Mouse (Mus musculus): ENCODE measurements around the gene Sh2d3c. TPM values are rescaled to one million over a fixed set of nuclear protein-coding genes. Genes with fewer than 3 reads are reported as not detected.
A peak's percentile ranks its signal among the peaks of the same experiment; 100 is the strongest.

Sh2d3c gene
- polyA plus RNA-seq, 1 experiment from 2014 or later = 37.8 TPM

- no peaks in the 10 kb centered on the region for H3K9me3 ChIP-seq
- H3K4me3 ChIP-seq (replicated peaks) = no peak within 1 kb of the TSS
- no peaks in the 10 kb centered on the region for H3K27me3 ChIP-seq
- H3K4me2 ChIP-seq (replicated peaks) = no peak within 1 kb of the TSS
- H3K9ac ChIP-seq (replicated peaks) = no peak within 1 kb of the TSS
- H3K4me1 ChIP-seq (replicated peaks) = peaks cover 3% of the 10 kb centered on the region; the same call in 1 of the 2 replicates
- H3K27ac ChIP-seq = no peak within 1 kb of the TSS
- H3K36me3 ChIP-seq = peaks cover 10% of the 10 kb centered on the region
- no peak for ATAC-seq
- WGBS = 63% methylated on average over 4 of the region's 4 CpGs
Observed at GRCm38 (mm10) chr2:32784048-32784681, 63.3 kb downstream of the Sh2d3c start, which contains the start of gene Cfap157. Gene Cfap157, minus strand, starts transcription at chr2:32784428.

DNA sequence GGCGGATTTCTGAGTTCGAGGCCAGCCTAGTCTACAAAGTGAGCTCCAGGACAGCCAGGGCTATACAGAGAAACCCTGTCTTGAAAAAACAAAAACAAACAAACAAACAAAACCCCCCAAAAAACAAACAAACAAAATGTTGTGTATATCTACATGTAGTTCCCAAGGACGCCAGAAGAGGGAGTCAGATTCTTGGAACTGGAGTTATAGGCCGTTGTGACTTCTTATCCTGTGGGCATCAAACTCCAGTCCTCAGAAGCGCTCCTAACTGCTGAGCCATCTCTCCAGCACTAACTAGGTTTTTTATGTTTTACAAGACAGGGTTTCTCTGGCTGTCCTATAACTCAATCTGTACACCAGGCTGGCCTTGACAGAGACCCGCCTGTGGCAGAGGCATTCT is 66.3 kb downstream of the Sh2d3c start:
- Histone ChIP-seq H3K4me2 (replicated peaks) (no peak overlapping the region), H3K9me3 (no peaks in the 10 kb centered on the region), H3K36me3 (peaks cover 33% of the 10 kb centered on the region), H3K9ac (replicated peaks) (no peak overlapping the region), H3K27ac (no peak overlapping the region), H3K4me1 (replicated peaks) (peaks cover 3% of the 10 kb centered on the region; the same call in 1 of the 2 replicates), H3K27me3 (no peaks in the 10 kb centered on the region), H3K4me3 (replicated peaks) (no peak overlapping the region)
- no peak for ATAC-seq
- 61% methylated on average over 6 of the region's 6 CpGs for WGBS

GRCm38 (mm10) chr2:32788581-32788980 is 67.7 kb downstream of the Sh2d3c start:
- 80% methylated on average over 2 of the region's 2 CpGs for WGBS
- Histone ChIP-seq H3K4me2 (replicated peaks) (no peak overlapping the region), H3K4me1 (replicated peaks) (peaks cover 3% of the 10 kb centered on the region; the same call in 1 of the 2 replicates), H3K4me3 (replicated peaks) (no peak overlapping the region), H3K9me3 (no peaks in the 10 kb centered on the region), H3K36me3 (peaks cover 46% of the 10 kb centered on the region), H3K27me3 (no peaks in the 10 kb centered on the region), H3K9ac (replicated peaks) (no peak overlapping the region), H3K27ac (no peak overlapping the region)
- no peak for ATAC-seq

DNA sequence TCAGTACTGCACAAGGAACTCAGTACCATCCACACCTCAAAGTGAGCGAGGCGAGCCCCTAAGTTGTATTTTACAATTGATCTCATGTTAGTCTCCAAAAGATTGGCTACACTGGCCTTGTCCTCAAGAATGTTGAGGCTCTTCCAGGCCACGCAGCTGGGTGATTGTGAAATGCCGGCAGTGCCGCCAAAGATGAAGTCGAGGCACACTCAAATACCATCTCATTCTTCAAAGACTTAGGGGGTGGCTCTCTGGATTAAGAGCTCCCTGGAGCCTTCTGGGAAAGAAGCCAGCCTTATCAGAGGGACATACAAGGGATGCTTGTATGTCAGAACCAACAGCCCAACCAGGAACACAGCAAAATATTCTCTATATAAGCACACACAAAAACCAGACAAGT is 70.4 kb downstream of the Sh2d3c start:
- Histone ChIP-seq H3K4me3 (replicated peaks) (no peak overlapping the region), H3K27me3 (no peaks in the 10 kb centered on the region), H3K27ac (no peak overlapping the region), H3K9ac (replicated peaks) (no peak overlapping the region), H3K9me3 (no peaks in the 10 kb centered on the region), H3K4me2 (replicated peaks) (no peak overlapping the region), H3K4me1 (replicated peaks) (no peaks in the 10 kb centered on the region), H3K36me3 (peaks cover 72% of the 10 kb centered on the region)
- ATAC-seq = no peak
- 79% methylated on average over 6 of the region's 6 CpGs for WGBS

- Histone ChIP-seq H3K36me3 (peaks cover 97% of the 10 kb centered on the region), H3K27ac (no peak overlapping the region), H3K9me3 (no peaks in the 10 kb centered on the region), H3K4me1 (replicated peaks) (no peaks in the 10 kb centered on the region), H3K9ac (replicated peaks) (no peak overlapping the region), H3K4me3 (replicated peaks) (no peak overlapping the region), H3K4me2 (replicated peaks) (no peak overlapping the region), H3K27me3 (no peaks in the 10 kb centered on the region)
- no peak for ATAC-seq
- WGBS = 80% methylated on average over 13 of the region's 13 CpGs
Observed at GRCm38 (mm10) chr2:32795748-32796418, 75.0 kb downstream of the Sh2d3c start.

DNA sequence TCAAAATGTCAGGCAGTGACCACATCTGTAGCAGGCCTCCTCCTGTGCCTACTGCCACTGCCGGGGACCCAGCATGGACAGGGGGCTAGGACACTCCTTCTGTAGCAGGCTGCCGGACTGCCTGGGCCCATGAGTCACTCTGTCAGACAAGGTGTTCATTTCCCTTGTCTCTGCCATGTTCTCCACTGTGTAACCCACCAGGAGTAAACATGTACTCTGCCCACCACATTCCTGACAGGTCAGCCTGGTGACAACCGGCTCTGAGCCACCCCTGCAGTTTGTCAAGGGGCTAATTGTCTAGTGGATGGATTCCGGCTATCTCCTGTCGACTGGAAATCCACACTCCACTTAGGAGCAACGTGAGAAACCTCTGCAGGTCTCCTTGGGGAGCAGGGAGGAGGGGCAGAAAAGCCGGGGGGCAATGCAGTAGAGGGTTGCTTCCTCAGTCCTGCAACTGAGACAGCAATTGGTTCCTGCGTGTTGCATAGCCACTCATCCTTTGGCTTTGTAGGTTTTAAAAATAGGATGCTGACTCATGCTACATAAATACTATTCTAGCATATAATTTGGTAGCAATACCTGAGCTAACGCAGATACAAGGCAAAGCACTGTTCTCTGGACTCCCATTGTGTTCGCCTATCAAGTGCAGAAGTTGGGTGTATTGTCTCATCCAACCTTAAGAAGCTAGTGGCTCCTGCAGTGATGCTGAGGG is 77.6 kb downstream of the Sh2d3c start:
- 82% methylated on average over 10 of the region's 10 CpGs for WGBS
- Histone ChIP-seq H3K4me3 (replicated peaks) (no peak overlapping the region), H3K36me3 (peaks cover 97% of the 10 kb centered on the region)

More for the DNA sequence above, 77.6 kb downstream of the Sh2d3c start:
- Histone ChIP-seq H3K4me2 (replicated peaks) (no peak overlapping the region), H3K9me3 (no peaks in the 10 kb centered on the region), H3K4me1 (replicated peaks) (no peaks in the 10 kb centered on the region), H3K27ac (no peak overlapping the region), H3K27me3 (no peaks in the 10 kb centered on the region), H3K9ac (replicated peaks) (no peak overlapping the region)
- no peak for ATAC-seq

MicroRNA genes within 50 kb of the gene (microRNA counts, 519-probe panel; counts per million panel counts)
- 110 counts per million, percentile 56 among the panel's probes with 10 or more counts for microRNA mmu-miR-2861

Small RNAs within 50 kb of the gene (microRNA-seq; reads per million reads assigned to microRNA genes)
- gene Gm47291 (not detected), gene Mir2861 (not detected), gene Mir3960 (not detected), gene Mir8093 (not detected)

Other genes with a start within 250 kb of the Sh2d3c start
- 5.6 and 7.3 TPM in 2 replicates for gene Fam102a, start 185.7 kb upstream of the Sh2d3c start, polyA plus RNA-seq (2015; fragmentation: Nextera tagmentation; extraction: Ambion mirVana)
- 133 and 147 TPM in 2 replicates for gene Dpm2, start 150.2 kb upstream of the Sh2d3c start, polyA plus RNA-seq (2015; fragmentation: Nextera tagmentation; extraction: Ambion mirVana)
- 4.8 TPM in 2 replicates for gene Pip5kl1, start 146.3 kb upstream of the Sh2d3c start, polyA plus RNA-seq (2015; fragmentation: Nextera tagmentation; extraction: Ambion mirVana)
- 0.34 and 0.55 TPM in 2 replicates for gene 9430097D07Rik, start 145.4 kb upstream of the Sh2d3c start, polyA plus RNA-seq (2015; fragmentation: Nextera tagmentation; extraction: Ambion mirVana)
- gene St6galnac4, start 134.0 kb upstream of the Sh2d3c start, polyA plus RNA-seq (2015; fragmentation: Nextera tagmentation; extraction: Ambion mirVana) = 15.2 and 16.3 TPM in 2 replicates
- gene St6galnac6, start 121.3 kb upstream of the Sh2d3c start, polyA plus RNA-seq (2015; fragmentation: Nextera tagmentation; extraction: Ambion mirVana) = 10.1 and 11.3 TPM in 2 replicates
- 62.5 and 62.9 TPM in 2 replicates for gene Ak1, start 99.3 kb upstream of the Sh2d3c start, polyA plus RNA-seq (2015; fragmentation: Nextera tagmentation; extraction: Ambion mirVana)
- gene Eng, start 74.5 kb upstream of the Sh2d3c start, polyA plus RNA-seq (2015; fragmentation: Nextera tagmentation; extraction: Ambion mirVana) = 22.0 and 24.8 TPM in 2 replicates
- 16.5 and 16.6 TPM in 2 replicates for gene Fpgs, start 16.9 kb upstream of the Sh2d3c start, polyA plus RNA-seq (2015; fragmentation: Nextera tagmentation; extraction: Ambion mirVana)
- gene Cdk9, start 8.0 kb upstream of the Sh2d3c start, polyA plus RNA-seq (2015; fragmentation: Nextera tagmentation; extraction: Ambion mirVana) = 78.5 and 84.5 TPM in 2 replicates
- 3.9 TPM in 2 replicates for gene 6330409D20Rik, start 20.0 kb downstream of the Sh2d3c start, polyA plus RNA-seq (2015; fragmentation: Nextera tagmentation; extraction: Ambion mirVana)
- 48.0 and 52.6 TPM in 2 replicates for gene Tor2a, start 36.2 kb downstream of the Sh2d3c start, polyA plus RNA-seq (2015; fragmentation: Nextera tagmentation; extraction: Ambion mirVana)
- 0.35 and 0.52 TPM in 2 replicates for gene Ttc16, start 54.6 kb downstream of the Sh2d3c start, polyA plus RNA-seq (2015; fragmentation: Nextera tagmentation; extraction: Ambion mirVana)
- 4.1 and 4.2 TPM in 2 replicates for gene Ptrh1, start 54.7 kb downstream of the Sh2d3c start, polyA plus RNA-seq (2015; fragmentation: Nextera tagmentation; extraction: Ambion mirVana)
- 0.46 and 2.0 TPM in 2 replicates for gene Cfap157, start 63.4 kb downstream of the Sh2d3c start, polyA plus RNA-seq (2015; fragmentation: Nextera tagmentation; extraction: Ambion mirVana)
- gene Stxbp1, start 126.2 kb downstream of the Sh2d3c start, polyA plus RNA-seq (2015; fragmentation: Nextera tagmentation; extraction: Ambion mirVana) = 165 and 168 TPM in 2 replicates
- 20.9 and 27.5 TPM in 2 replicates for gene Fam129b, start 155.1 kb downstream of the Sh2d3c start, polyA plus RNA-seq (2015; fragmentation: Nextera tagmentation; extraction: Ambion mirVana)
- 88.9 and 96.0 TPM in 2 replicates for gene Rpl12, start 240.5 kb downstream of the Sh2d3c start, polyA plus RNA-seq (2015; fragmentation: Nextera tagmentation; extraction: Ambion mirVana)
- 18.1 and 21.1 TPM in 2 replicates for gene Lrsam1, start 240.6 kb downstream of the Sh2d3c start, polyA plus RNA-seq (2015; fragmentation: Nextera tagmentation; extraction: Ambion mirVana)

All from midbrain, embryonic 13.5 days (tissue).